Mouse (Mus musculus): ENCODE measurements around the gene Osbpl11. TPM values are rescaled to one million over a fixed set of nuclear protein-coding genes. Genes with fewer than 3 reads are reported as not detected.
A peak's percentile ranks its signal among the peaks of the same experiment; 100 is the strongest.

Gene Osbpl11
- total RNA-seq, 4 experiments from 2014 or later: 18.9 to 23.1 (median 21.8) TPM

GRCm38 (mm10) chr16:33242046-33242445, 57.2 kb downstream of the Osbpl11 start:
- no peak for DNase-seq (ENCODE audit: low spot score in 2 of 2)

- no peak for DNase-seq (ENCODE audit: low spot score in 2 of 2)
Measured at GRCm38 (mm10) chr16:33244136-33244691, 59.3 kb downstream of the Osbpl11 start.

DNA sequence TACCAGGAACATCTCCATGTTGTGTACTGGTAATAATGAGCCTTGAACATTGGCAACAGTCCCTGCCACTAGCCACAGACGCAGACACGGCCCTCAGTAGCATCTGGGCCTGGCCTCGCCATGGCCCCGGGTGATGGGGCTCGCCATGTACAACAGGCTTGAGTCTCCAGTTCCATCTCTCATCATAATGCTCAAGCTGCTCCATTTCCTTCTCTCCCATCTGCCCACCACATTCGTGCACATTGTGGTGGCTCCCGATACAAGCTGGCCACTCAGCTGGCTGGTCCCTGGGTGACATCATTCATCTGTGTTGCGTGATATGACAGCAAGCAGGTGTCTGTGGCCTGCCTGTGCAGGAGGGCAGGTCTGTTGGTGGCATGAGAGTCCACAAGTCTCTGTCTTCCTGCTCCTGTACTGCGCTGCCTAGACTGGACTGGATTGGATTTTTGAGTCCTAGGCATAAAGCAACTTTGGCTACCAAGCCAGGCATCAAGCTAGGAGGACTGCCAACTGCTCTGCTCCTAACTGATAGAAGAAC, 60.1 kb downstream of the Osbpl11 start:
- DNase-seq (ENCODE audit: low spot score in 2 of 2): no peak

DNA sequence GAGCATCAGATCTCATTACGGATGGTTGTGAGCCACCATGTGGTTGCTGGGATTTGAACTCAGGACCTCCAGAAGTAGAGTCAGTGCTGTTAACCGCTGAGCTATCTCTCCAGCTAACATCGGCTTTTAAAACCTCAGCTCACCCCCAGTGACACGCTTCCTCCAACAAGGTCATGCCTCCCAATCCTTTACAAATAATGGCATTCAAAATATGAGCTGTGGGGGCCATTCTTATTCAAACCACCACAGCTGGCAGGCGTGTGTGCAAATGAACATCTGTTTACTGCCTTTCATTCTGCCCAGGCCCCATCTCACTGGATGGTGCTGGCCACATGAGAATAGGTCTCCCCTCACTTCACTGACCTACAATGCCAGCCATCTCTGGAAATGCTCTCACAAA, 61.7 kb downstream of the Osbpl11 start:
- no peak for DNase-seq (ENCODE audit: low spot score in 2 of 2)

DNA sequence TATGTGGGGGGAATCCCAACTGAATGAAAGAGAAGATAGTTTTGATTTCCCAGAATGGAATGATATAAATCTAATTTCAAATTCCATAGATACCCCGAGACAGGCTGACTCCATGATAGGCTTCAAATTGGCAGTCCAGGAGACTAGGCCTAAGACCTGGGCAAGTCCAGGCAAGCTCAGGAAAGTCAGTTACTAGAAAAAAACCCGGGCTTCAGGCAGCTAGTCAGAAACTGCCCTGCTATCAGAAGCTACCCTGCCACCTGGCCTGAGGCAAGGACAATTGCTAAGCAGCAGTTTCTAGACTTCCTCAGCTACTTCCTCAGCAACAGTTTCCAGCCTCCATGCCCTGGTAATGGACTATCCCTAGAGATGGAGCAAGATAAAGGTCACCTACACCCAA, 62.1 kb downstream of the Osbpl11 start:
- no peak for DNase-seq (ENCODE audit: low spot score in 2 of 2)

- no peak for DNase-seq (ENCODE audit: low spot score in 2 of 2)
Measured at GRCm38 (mm10) chr16:33250651-33251120, 65.8 kb downstream of the Osbpl11 start.

DNA sequence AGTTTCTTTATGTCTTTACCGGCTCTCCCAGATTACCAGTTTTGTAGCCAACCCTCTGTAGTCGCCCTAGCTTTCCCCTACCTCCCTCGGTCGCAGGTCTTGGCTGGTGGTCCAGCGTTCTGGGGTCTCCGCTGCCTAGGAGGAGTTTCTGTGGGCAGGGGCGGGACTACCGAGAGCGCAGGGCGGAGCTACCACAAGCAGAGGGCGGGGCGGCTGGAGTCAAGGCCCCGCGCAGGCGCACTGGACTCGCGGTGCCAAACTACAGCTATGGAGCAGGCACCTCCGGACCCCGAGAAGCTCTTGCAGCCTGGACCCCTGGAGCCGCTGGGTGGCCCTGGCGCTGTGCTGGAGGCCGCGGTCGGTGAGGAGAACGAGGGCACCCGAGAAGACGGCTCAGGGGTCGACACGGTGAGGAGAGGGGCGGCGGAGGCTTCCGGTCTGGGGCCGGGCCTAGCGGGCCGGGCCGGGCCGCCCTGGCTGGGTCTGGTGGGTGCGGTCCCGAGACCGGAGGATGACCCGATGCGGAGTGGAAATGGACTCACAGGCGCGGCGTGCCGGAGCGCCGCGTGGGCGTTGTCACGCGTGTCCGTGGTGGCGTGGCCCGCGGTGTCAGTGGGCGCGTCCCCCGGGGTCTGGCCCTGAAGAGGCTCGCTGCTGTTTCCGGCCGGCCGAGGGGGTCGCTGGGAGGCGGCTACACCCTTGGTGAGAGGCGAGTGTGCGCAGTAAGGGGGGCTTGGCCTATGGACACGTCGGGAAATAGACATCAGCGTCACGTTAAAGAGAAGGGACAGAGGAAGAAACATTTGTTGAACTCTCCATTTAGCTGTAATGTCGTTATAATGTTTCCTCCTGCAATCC, 66.6 kb downstream of the Osbpl11 start, which contains the start of gene Snx4:
Gene Snx4, plus strand, starts transcription at position 249 of the 858 bp plus-strand sequence.
- peak; percentile 82 to 90 for DNase-seq (ENCODE audit: low spot score in 2 of 2)

DNA sequence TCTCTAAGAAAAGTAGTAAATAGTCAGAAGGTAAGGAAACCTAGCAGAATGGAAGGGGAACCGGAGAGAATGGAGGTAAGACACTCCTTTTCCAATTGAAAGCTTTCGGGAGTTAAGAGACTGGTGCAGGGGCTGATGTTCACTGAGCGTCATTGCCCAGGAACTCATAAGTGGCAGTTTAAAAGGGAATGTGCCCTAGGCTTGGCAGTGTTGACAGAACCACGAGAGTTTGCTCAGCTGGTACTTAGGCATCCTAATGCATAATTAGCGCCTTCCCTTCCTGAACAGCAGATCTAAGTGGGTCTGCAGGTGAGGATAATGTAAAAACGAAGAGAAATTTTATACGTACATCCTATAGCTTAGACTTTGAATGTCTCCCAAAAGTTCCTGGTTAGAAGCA, 70.7 kb downstream of the Osbpl11 start:
- DNase-seq (ENCODE audit: low spot score in 2 of 2): no peak

DNA sequence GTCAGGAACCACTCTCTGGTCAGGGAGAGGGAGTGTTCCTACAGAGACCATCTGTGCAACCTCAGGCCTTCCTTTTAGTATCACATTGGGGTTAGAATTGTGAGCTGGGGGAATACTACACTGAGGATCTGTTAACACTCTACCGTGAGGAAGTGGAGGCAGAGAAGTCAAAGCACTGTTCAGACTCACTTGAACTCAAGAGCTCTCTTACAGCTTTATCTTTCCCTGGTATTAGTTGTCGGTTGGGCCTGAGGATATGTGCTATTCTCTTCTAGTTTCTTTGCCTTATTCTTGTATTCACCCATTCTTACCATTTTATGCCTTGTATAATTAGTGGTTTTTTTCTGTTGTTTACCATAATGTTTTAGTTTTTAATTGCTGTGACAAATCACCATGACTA, 73.7 kb downstream of the Osbpl11 start:
- DNase-seq (ENCODE audit: low spot score in 2 of 2): no peak

- DNase-seq (ENCODE audit: low spot score in 2 of 2): no peak
Measured at GRCm38 (mm10) chr16:33259824-33260223, 75.0 kb downstream of the Osbpl11 start.

DNA sequence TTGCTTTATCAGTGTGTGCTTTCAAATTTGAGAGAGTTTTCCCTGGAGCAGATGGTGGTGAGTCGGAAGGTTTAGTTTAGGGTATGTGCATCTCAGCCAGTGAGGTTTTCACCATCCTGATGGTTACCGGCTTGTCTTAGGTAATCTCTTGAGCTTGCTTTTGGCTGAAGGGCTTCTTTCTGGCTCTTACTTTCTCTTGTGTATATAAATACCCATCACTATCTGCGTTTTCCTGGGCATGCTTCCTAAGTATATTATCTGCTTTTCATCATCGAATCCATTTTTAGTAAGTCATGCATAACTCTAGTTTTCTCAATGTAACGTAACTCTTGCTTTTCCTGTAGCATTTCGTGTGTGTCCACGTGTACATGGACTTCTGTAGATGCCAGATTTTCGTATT, 76.0 kb downstream of the Osbpl11 start:
- DNase-seq (ENCODE audit: low spot score in 2 of 2): no peak

DNA sequence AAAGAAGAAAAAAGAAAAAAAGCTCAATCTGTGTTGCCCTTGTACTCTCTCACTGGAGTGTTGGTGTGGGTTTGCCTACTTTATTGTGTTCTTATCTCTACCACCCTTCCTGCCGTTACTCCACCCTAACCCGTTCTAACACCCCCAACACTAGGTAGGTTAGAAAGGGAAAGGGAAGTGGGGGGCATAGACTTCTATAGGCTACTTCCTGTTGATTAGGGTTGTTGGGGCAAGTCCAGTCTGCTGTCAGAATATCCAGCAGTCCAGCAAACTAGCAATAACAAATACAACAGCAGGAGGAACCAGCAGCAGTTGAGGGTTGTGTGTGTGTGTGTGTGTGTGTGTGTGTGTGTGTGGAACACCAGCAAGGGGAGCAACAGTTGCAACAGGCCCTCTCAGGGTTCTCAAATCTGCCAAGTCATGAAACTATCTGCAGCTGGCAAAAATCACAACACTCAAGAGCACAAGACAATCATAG, 76.8 kb downstream of the Osbpl11 start:
- no peak for DNase-seq (ENCODE audit: low spot score in 2 of 2)

DNA sequence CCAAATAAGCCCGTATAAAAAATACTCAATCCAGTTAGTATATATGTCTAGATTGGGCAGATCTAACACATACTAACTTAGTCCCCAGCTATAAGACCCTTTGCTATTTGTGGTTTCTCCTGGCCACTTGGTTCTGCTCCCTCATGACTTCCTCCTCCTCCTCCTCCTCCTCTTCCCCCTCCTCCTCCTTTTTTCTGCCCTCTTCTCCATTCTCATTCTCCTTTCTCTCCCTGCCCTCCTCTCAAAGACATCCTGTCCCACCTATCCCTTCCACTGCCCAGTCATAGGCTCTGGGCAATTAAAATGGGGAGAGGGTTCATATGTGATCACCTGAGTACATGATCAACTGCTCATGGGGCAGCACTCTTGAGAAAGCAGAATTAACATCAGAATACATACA, 77.2 kb downstream of the Osbpl11 start:
- DNase-seq (ENCODE audit: low spot score in 2 of 2): no peak

DNA sequence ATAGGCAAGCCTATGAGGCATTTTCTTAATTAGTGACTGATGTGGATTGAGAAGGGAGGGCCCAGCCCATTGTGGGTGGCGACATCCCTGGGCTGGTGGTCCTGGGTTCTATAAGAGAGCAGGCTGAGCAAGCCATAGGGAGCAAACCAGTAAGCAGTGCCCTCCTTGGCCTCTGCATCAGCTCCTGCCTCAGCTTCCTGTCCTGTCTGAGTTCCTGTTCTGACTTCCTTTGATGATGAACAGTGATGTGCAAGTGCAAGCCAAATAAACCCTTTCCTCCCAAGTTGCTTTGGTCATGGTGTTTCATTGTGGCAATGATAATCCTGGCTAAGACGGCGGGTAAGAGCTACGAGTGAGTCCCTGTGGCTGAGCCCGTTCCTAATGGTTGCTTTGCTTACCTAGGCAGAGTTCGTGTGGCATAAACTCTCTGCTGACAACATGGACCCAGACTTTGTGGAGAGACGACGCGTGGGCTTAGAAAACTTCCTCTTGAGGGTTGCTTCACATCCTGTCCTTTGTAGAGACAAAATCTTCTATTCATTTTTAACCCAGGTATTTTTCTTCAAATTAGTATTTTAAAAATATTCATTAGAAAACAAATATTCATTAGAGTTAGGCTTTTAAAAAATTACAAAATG, 82.9 kb downstream of the Osbpl11 start:
- DNase-seq (ENCODE audit: low spot score in 2 of 2): no peak

GRCm38 (mm10) chr16:33271824-33272223, 87.0 kb downstream of the Osbpl11 start:
- no peak for DNase-seq (ENCODE audit: low spot score in 2 of 2)

GRCm38 (mm10) chr16:33283079-33283478, 98.2 kb downstream of the Osbpl11 start:
- no peak for DNase-seq (ENCODE audit: low spot score in 2 of 2)

GRCm38 (mm10) chr16:33288536-33288935, 103.7 kb downstream of the Osbpl11 start:
- DNase-seq (ENCODE audit: low spot score in 2 of 2): no peak

DNA sequence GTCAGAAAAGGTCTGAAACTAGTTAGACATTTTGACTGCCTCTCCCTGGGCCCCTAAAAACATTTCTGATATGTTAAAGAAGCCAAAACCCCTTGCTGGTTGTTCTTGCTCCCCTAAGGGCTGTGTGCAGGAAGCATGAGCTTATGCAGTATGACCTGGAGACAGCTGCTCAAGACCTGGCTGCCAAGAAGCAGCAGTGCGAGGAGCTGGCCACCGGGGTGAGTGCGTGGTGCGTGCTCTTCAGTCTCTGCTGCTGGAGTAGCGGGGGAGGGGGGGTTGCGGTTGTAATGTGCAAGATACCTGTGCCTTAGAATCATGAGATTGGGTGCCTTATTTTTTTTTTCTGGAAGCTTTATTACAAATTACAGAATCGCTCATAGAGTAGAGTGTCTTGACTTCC, 105.1 kb downstream of the Osbpl11 start:
- DNase-seq (ENCODE audit: low spot score in 2 of 2): no peak

- no peak for DNase-seq (ENCODE audit: low spot score in 2 of 2)
Measured at GRCm38 (mm10) chr16:33292241-33292640, 107.4 kb downstream of the Osbpl11 start.

Data from layer of hippocampus, adult 8-10 months (tissue).